Mouse (Mus musculus) bone marrow, adult 2 months (tissue): ENCODE measurements at regions not wholly inside any gene's neighbourhood (a gene's known extent, or its start where the extent isn't known, plus 50 kb on each side); places are given as distances from the start of the nearest gene placed in this dataset.

ENCODE experiments used
- CTCF ChIP-seq: fragments of 200-500 bp; IDR thresholded peaks from 2 replicates; pipeline ENCODE4 v1.5.1; 2011; ENCODE audit warnings: low read length, control low read depth; ENCODE audit not compliant: control insufficient read depth, insufficient read depth
- POLR2A ChIP-seq: fragments of 200-500 bp; IDR thresholded peaks from 2 replicates; pipeline ENCODE4 v1.6.1; 2011; ENCODE audit warnings: low read depth, mild to moderate bottlenecking, control low read depth, low read length, borderline replicate concordance; ENCODE audit not compliant: control insufficient read depth

GRCm38 (mm10) chr16:50009046-50009445 lies 208.7 kb downstream of the Cd47 start:
- TF ChIP-seq CTCF (no peak), POLR2A (no peak)
